Mouse (Mus musculus): ENCODE data around the gene Pou2f3. TPM values are rescaled to one million over a fixed set of nuclear protein-coding genes. Genes with fewer than 3 reads are reported as not detected.

Gene Pou2f3
- polyA plus RNA-seq, 1 experiment from 2014 or later, result not detected

- no peaks in the 10 kb centered on the region for H3K36me3 ChIP-seq (replicated peaks; ENCODE audit: control insufficient read depth, insufficient read depth)
- H3K4me2 ChIP-seq (replicated peaks), result no peak overlapping the region
- H3K27ac ChIP-seq, result no peak overlapping the region
- no peak overlapping the region for H3K4me3 ChIP-seq (replicated peaks; ENCODE audit: low read length)
- no peaks in the 10 kb centered on the region for H3K9me3 ChIP-seq (ENCODE audit: control insufficient read depth, low read length)
- ATAC-seq (ENCODE audit: low FRiP score) (no peak), DNase-seq (ENCODE audit: low spot score) (no peak)
- no peak overlapping the region for H3K9ac ChIP-seq
- H3K4me1 ChIP-seq (replicated peaks; ENCODE audit: control insufficient read depth, insufficient read depth, low read length), result no peaks in the 10 kb centered on the region
- 81% methylated on average over 7 of the region's 7 CpGs for WGBS
- no peaks in the 10 kb centered on the region for H3K27me3 ChIP-seq (ENCODE audit: control insufficient read depth, insufficient read depth, low read length)
These were observed 125.4 kb downstream of the Pou2f3 start for GRCm38 (mm10) chr9:43084496-43085362.

- Histone ChIP-seq H3K4me1 (replicated peaks; ENCODE audit: control insufficient read depth, insufficient read depth, low read length) (no peaks in the 10 kb centered on the region), H3K9me3 (ENCODE audit: control insufficient read depth, low read length) (no peaks in the 10 kb centered on the region), H3K4me3 (replicated peaks; ENCODE audit: low read length) (no peak overlapping the region), H3K36me3 (replicated peaks; ENCODE audit: control insufficient read depth, insufficient read depth) (no peaks in the 10 kb centered on the region), H3K27ac (no peak overlapping the region), H3K4me2 (replicated peaks) (no peak overlapping the region), H3K27me3 (ENCODE audit: control insufficient read depth, insufficient read depth, low read length) (no peaks in the 10 kb centered on the region), H3K9ac (no peak overlapping the region)
- DNase-seq (ENCODE audit: low spot score) (no peak), ATAC-seq (ENCODE audit: low FRiP score) (no peak)
- 24% methylated on average over 7 of the region's 7 CpGs for WGBS
These were observed 126.6 kb downstream of the Pou2f3 start for GRCm38 (mm10) chr9:43083441-43084055.

- Histone ChIP-seq H3K4me1 (replicated peaks; ENCODE audit: control insufficient read depth, insufficient read depth, low read length) (no peaks in the 10 kb centered on the region), H3K36me3 (replicated peaks; ENCODE audit: control insufficient read depth, insufficient read depth) (no peaks in the 10 kb centered on the region), H3K27me3 (ENCODE audit: control insufficient read depth, insufficient read depth, low read length) (no peaks in the 10 kb centered on the region), H3K27ac (no peak overlapping the region), H3K4me2 (replicated peaks) (no peak overlapping the region), H3K9me3 (ENCODE audit: control insufficient read depth, low read length) (no peaks in the 10 kb centered on the region), H3K9ac (no peak overlapping the region), H3K4me3 (replicated peaks; ENCODE audit: low read length) (no peak overlapping the region)
- DNase-seq (ENCODE audit: low spot score) (no peak), ATAC-seq (ENCODE audit: low FRiP score) (no peak)
- 92% methylated on average over 3 of the region's 3 CpGs for WGBS
These were observed 131.5 kb downstream of the Pou2f3 start for GRCm38 (mm10) chr9:43078711-43079110.

GRCm38 (mm10) chr9:43076163-43076562, 134.0 kb downstream of the Pou2f3 start:
- H3K9ac ChIP-seq, result no peak overlapping the region
- H3K4me2 ChIP-seq (replicated peaks), result no peak overlapping the region
- no peak overlapping the region for H3K27ac ChIP-seq
- WGBS, result 78% methylated on average over 7 of the region's 7 CpGs
- no peaks in the 10 kb centered on the region for H3K27me3 ChIP-seq (ENCODE audit: control insufficient read depth, insufficient read depth, low read length)
- no peak overlapping the region for H3K4me3 ChIP-seq (replicated peaks; ENCODE audit: low read length)
- no peak for ATAC-seq (ENCODE audit: low FRiP score)
- DNase-seq (ENCODE audit: low spot score), result no peak
- no peaks in the 10 kb centered on the region for H3K36me3 ChIP-seq (replicated peaks; ENCODE audit: control insufficient read depth, insufficient read depth)
- no peaks in the 10 kb centered on the region for H3K9me3 ChIP-seq (ENCODE audit: control insufficient read depth, low read length)
- H3K4me1 ChIP-seq (replicated peaks; ENCODE audit: control insufficient read depth, insufficient read depth, low read length), result peaks cover 5% of the 10 kb centered on the region; the same call in 1 of the 2 replicates

GRCm38 (mm10) chr9:43074611-43075010, 135.6 kb downstream of the Pou2f3 start:
- peaks cover 5% of the 10 kb centered on the region; the same call in 1 of the 2 replicates for H3K4me1 ChIP-seq (replicated peaks; ENCODE audit: control insufficient read depth, insufficient read depth, low read length)
- no peak overlapping the region for H3K9ac ChIP-seq
- H3K36me3 ChIP-seq (replicated peaks; ENCODE audit: control insufficient read depth, insufficient read depth), result no peaks in the 10 kb centered on the region
- H3K27me3 ChIP-seq (ENCODE audit: control insufficient read depth, insufficient read depth, low read length), result no peaks in the 10 kb centered on the region
- H3K9me3 ChIP-seq (ENCODE audit: control insufficient read depth, low read length), result no peaks in the 10 kb centered on the region
- H3K27ac ChIP-seq, result no peak overlapping the region
- no peak for DNase-seq (ENCODE audit: low spot score)
- H3K4me2 ChIP-seq (replicated peaks), result no peak overlapping the region
- no peak for ATAC-seq (ENCODE audit: low FRiP score)
- no peak overlapping the region for H3K4me3 ChIP-seq (replicated peaks; ENCODE audit: low read length)
- WGBS, result 100% methylated on average over 1 of the region's 1 CpGs

Other genes starting within 250 kb of the Pou2f3 start
- gene Arhgef12, start 103.1 kb downstream of the Pou2f3 start, polyA plus RNA-seq (2014; fragmentation: Nextera tagmentation; extraction: Ambion mirVana), result 31.7 and 38.4 TPM in 2 replicates
- gene Tmem136, start 93.8 kb downstream of the Pou2f3 start, polyA plus RNA-seq (2014; fragmentation: Nextera tagmentation; extraction: Ambion mirVana), result 10.1 and 11.1 TPM in 2 replicates
- 7.9 and 9.6 TPM in 2 replicates for gene Oaf, start 29.5 kb upstream of the Pou2f3 start, polyA plus RNA-seq (2014; fragmentation: Nextera tagmentation; extraction: Ambion mirVana)
- gene Trim29, start 100.5 kb upstream of the Pou2f3 start, polyA plus RNA-seq (2014; fragmentation: Nextera tagmentation; extraction: Ambion mirVana), result not detected in 2 replicates

All from hindbrain, embryonic 14.5 days (tissue).